Mouse (Mus musculus): ENCODE measurements around the gene Aup1. TPM values are rescaled to one million over a fixed set of nuclear protein-coding genes. Genes with fewer than 3 reads are reported as not detected.

Aup1 gene
- polyA plus RNA-seq, 1 experiment = 276 TPM

DNA sequence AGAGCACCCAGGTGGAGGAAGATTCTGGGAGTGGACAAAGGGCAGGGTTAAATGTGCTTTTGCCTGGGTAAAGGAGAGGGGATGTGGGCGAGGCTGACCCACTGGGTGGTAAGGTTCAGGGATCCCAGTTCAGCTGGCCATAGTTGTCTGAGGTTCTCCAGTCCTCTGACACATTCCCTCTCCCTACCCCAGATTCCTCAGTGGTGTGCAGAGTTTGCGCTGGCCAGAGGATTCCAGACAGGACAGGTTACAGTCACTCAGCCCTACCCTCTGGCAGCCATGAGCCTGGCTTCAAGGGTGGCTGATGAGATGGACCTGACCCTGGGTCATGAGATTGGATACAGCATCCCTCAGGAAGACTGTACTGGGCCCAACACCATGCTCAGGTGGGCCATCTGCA, 4.4 kb downstream of the Aup1 start:
- Histone ChIP-seq H3K4me3 (replicated peaks; ENCODE audit: insufficient read depth, low read depth, low read length) (no peak overlapping the region), H3K27me3 (ENCODE audit: control insufficient read depth, insufficient read depth, low read length) (peaks cover 2% of the 10 kb centered on the region; the same call in 1 of the 2 replicates), H3K4me1 (ENCODE audit: control insufficient read depth, insufficient read depth, low read length) (peaks cover 7% of the 10 kb centered on the region; the same call in 1 of the 2 replicates), H3K27ac (ENCODE audit: insufficient read depth, low read length) (no peak overlapping the region)
- no peak for DNase-seq
- WGBS = 80% methylated on average over 2 of the region's 2 CpGs
- TF ChIP-seq POLR2A (IDR thresholded peaks at IDR 0.05; ENCODE audit: borderline replicate concordance, insufficient read depth, low read length) (no peak), CTCF (IDR thresholded peaks at IDR 0.05; ENCODE audit: borderline replicate concordance, insufficient read depth, low read depth, low read length) (no peak)

DNA sequence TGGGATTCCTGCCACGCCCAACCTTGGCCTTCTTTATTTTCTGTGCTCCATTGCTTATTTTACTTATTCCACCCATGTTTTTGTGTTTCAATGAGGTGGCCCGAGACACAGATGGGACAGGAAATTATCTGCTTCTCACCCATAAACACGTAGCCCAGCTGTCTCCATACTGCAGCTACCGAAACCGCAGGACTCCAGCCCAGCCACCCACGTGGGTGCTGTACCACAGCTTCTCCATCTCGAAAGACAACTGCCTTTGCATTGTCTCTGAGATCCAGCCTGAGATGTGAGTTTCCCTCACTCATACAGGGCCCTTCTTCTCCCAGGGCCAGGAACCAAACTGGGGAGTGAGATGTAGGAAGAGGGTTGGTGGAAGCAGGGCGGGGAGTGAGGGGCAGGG, 11.7 kb downstream of the Aup1 start:
- no peak for TF ChIP-seq CTCF (IDR thresholded peaks at IDR 0.05; ENCODE audit: borderline replicate concordance, insufficient read depth, low read depth, low read length)
- TF ChIP-seq POLR2A (IDR thresholded peaks at IDR 0.05; ENCODE audit: borderline replicate concordance, insufficient read depth, low read length) = no peak
- H3K4me3 ChIP-seq (replicated peaks; ENCODE audit: insufficient read depth, low read depth, low read length) = no peak overlapping the region
- H3K27me3 ChIP-seq (ENCODE audit: control insufficient read depth, insufficient read depth, low read length) = peaks cover 13% of the 10 kb centered on the region; the same call in 1 of the 2 replicates
- DNase-seq = no peak
- H3K27ac ChIP-seq (ENCODE audit: insufficient read depth, low read length) = no peak overlapping the region
- no peaks in the 10 kb centered on the region for H3K4me1 ChIP-seq (ENCODE audit: control insufficient read depth, insufficient read depth, low read length)
- 37% methylated on average over 8 of the region's 8 CpGs for WGBS

DNA sequence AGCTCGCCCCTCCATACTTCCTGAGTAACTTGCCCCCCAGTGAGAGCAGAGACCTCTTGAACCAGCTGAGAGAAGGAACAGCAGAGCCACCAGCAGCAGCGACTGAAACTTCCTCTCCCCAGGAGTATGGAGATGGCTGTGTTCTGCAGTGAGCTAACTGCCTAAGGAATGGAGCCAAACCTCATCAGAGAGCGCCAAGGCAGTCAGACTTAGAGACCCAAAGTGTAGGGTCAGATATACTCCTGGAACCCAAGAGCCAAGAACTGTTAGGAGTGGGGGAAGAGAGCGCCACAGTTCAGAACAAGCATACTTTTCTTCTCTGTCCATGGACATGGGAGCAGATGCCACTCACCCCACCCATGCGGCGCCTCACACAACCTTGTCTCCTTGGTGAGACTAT, 12.1 kb downstream of the Aup1 start:
- Histone ChIP-seq H3K27ac (ENCODE audit: insufficient read depth, low read length) (no peak overlapping the region), H3K27me3 (ENCODE audit: control insufficient read depth, insufficient read depth, low read length) (peaks cover 14% of the 10 kb centered on the region; the same call in 1 of the 2 replicates), H3K4me3 (replicated peaks; ENCODE audit: insufficient read depth, low read depth, low read length) (no peak overlapping the region), H3K4me1 (ENCODE audit: control insufficient read depth, insufficient read depth, low read length) (no peaks in the 10 kb centered on the region)
- 28% methylated on average over 6 of the region's 6 CpGs for WGBS
- TF ChIP-seq POLR2A (IDR thresholded peaks at IDR 0.05; ENCODE audit: borderline replicate concordance, insufficient read depth, low read length) (no peak), CTCF (IDR thresholded peaks at IDR 0.05; ENCODE audit: borderline replicate concordance, insufficient read depth, low read depth, low read length) (no peak)
- no peak for DNase-seq

DNA sequence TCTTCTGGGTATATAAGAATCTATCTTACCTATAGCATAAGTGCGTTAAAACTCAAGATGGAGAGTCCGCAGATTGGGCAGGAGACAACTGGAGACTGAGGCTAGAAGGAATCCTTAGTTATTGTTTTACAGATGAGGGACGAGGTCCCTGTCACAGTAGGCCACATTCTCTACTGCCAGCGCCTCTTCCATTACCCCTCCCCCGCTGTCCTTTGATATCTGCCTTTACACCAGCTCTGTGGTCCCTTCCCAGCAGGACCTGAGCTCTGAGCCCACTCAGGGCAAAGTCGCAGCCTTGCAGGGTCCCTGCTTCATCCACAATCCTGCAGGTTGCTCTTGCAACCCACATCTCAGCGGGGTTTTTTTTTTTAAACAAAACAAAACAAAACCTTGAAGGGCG, 13.9 kb downstream of the Aup1 start:
- WGBS = 14% methylated on average over 8 of the region's 8 CpGs
- no peak for DNase-seq
- TF ChIP-seq POLR2A (IDR thresholded peaks at IDR 0.05; ENCODE audit: borderline replicate concordance, insufficient read depth, low read length) (no peak), CTCF (IDR thresholded peaks at IDR 0.05; ENCODE audit: borderline replicate concordance, insufficient read depth, low read depth, low read length) (no peak)
- H3K4me3 ChIP-seq (replicated peaks; ENCODE audit: insufficient read depth, low read depth, low read length) = no peak overlapping the region
- H3K27me3 ChIP-seq (ENCODE audit: control insufficient read depth, insufficient read depth, low read length) = peaks cover 14% of the 10 kb centered on the region; the same call in 1 of the 2 replicates
- no peaks in the 10 kb centered on the region for H3K4me1 ChIP-seq (ENCODE audit: control insufficient read depth, insufficient read depth, low read length)
- no peak overlapping the region for H3K27ac ChIP-seq (ENCODE audit: insufficient read depth, low read length)

DNA sequence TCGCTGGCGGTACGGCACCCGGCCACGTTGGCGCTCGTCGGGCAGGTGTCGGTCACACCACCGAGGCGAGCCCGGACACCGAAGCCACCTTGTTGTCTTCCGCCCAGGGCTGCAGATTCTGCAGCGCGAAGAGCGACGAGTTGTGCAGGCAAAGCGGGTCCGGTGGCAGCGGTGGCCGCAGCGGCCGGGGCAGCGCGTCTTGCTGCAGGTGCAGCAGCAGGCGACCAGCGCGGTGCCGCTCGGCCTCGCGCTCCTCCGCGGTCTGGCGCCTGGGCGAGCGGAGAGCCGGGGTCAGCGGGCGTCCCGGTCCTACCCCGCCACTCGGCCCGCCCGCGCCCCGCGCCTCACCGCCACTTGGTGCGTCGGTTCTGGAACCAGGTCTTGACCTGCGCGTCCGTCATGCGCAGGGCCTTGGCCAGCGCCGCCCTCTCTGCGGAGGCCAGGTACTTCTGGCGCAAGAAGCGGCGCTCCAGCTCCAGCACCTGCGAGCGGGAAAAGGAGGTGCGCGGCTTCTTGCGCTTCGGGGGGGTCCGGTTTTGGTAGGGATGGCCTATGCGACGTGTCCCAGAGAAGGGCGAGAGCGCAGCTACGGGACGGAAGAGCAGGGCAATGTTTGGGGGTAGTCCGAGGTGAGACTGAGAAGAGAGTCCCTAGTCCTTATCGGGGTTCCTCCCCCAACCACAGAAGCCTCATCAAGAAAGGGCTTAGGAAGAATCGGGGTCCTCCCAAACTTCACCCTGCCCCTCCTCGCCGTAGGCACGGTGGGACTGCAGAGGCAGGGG, 14.6 kb downstream of the Aup1 start:
- H3K4me3 ChIP-seq (replicated peaks; ENCODE audit: insufficient read depth, low read depth, low read length) = no peak overlapping the region
- H3K27ac ChIP-seq (ENCODE audit: insufficient read depth, low read length) = no peak overlapping the region
- no peak for TF ChIP-seq CTCF (IDR thresholded peaks at IDR 0.05; ENCODE audit: borderline replicate concordance, insufficient read depth, low read depth, low read length)
- TF ChIP-seq POLR2A (IDR thresholded peaks at IDR 0.05; ENCODE audit: borderline replicate concordance, insufficient read depth, low read length) = no peak
- peak in 1 of 2 experiments; percentile 32 for DNase-seq
- no peaks in the 10 kb centered on the region for H3K4me1 ChIP-seq (ENCODE audit: control insufficient read depth, insufficient read depth, low read length)
- WGBS = under 1% methylated on average over 81 of the region's 81 CpGs
- H3K27me3 ChIP-seq (ENCODE audit: control insufficient read depth, insufficient read depth, low read length) = peaks cover 13% of the 10 kb centered on the region; the same call in 1 of the 2 replicates

DNA sequence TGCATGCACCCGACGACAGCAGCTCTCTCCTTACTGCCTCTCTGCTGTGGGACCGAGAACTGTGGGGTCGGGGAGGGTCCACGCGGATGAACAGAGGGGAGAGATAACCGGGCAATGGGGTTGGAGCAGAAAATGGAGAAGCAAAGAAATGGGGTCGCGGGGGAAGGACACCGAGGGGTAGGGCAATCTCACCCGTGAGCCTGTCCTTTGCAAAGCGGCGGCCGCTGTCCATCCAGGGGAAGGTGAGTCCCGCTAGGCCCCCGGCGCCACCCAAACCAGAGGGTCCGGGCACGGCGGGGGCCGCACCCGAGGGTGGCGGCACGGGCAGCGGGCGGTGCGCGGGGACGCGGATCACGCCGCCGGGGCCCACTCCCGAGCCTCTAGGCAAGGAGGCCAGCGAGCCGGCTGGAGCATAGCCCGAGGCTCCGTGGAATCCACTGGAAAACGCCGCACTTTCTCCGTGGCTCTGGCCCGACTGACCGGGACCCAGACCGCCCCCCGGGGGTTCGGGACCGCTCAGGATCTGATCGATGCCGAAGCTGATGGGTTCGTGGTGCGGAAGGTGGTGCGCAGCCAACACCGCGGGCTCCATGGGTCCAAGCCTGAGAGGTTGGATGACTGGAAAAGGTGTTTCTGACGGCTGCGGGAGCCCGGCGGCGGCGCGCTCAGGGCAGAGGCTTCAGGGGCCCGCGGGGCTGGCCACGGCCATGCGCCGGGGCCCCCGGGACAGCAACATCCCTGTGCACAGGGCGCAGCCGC, 15.3 kb downstream of the Aup1 start:
- Histone ChIP-seq H3K4me1 (ENCODE audit: control insufficient read depth, insufficient read depth, low read length) (no peaks in the 10 kb centered on the region), H3K27me3 (ENCODE audit: control insufficient read depth, insufficient read depth, low read length) (peaks cover 13% of the 10 kb centered on the region; the same call in 1 of the 2 replicates), H3K27ac (ENCODE audit: insufficient read depth, low read length) (no peak overlapping the region), H3K4me3 (replicated peaks; ENCODE audit: insufficient read depth, low read depth, low read length) (no peak overlapping the region)
- TF ChIP-seq POLR2A (IDR thresholded peaks at IDR 0.05; ENCODE audit: borderline replicate concordance, insufficient read depth, low read length) = no peak
- no peak for TF ChIP-seq CTCF (IDR thresholded peaks at IDR 0.05; ENCODE audit: borderline replicate concordance, insufficient read depth, low read depth, low read length)
- under 1% methylated on average over 64 of the region's 69 CpGs for WGBS
- peak in 1 of 2 experiments; percentile 41 for DNase-seq

DNA sequence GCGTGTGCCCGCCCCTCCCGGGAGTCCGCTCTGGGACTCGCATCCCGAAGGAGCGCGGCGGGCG, 15.8 kb downstream of the Aup1 start, which contains the start of gene Tlx2:
TSS of gene Tlx2 (minus strand) at position 47 of the 64 bp plus-strand sequence.
- TF ChIP-seq POLR2A (IDR thresholded peaks at IDR 0.05; ENCODE audit: borderline replicate concordance, insufficient read depth, low read length) (no peak), CTCF (IDR thresholded peaks at IDR 0.05; ENCODE audit: borderline replicate concordance, insufficient read depth, low read depth, low read length) (no peak)
- no peak within 1 kb of the TSS for H3K4me3 ChIP-seq (replicated peaks; ENCODE audit: insufficient read depth, low read depth, low read length)

More for the DNA sequence above, 15.8 kb downstream of the Aup1 start, which contains the start of gene Tlx2:
- Histone ChIP-seq H3K27ac (ENCODE audit: insufficient read depth, low read length) (no peak within 1 kb of the TSS), H3K27me3 (ENCODE audit: control insufficient read depth, insufficient read depth, low read length) (peaks cover 13% of the 10 kb centered on the region; the same call in 1 of the 2 replicates), H3K4me1 (ENCODE audit: control insufficient read depth, insufficient read depth, low read length) (no peaks in the 10 kb centered on the region)
- under 1% methylated on average over 10 of the region's 10 CpGs for WGBS
- peak in 1 of 2 experiments; percentile 27 for DNase-seq
